Mouse (Mus musculus) cerebellum, postnatal 25 days (tissue): ENCODE results near the gene Ergic1.

Experiments
- DNase-seq, 2 experiments: peaks; one replicate each; pipeline ENCODE4 v3.0.0; 2021; ENCODE audit warnings: mixed read lengths in 2 of 2

The Ergic1 gene

DNA sequence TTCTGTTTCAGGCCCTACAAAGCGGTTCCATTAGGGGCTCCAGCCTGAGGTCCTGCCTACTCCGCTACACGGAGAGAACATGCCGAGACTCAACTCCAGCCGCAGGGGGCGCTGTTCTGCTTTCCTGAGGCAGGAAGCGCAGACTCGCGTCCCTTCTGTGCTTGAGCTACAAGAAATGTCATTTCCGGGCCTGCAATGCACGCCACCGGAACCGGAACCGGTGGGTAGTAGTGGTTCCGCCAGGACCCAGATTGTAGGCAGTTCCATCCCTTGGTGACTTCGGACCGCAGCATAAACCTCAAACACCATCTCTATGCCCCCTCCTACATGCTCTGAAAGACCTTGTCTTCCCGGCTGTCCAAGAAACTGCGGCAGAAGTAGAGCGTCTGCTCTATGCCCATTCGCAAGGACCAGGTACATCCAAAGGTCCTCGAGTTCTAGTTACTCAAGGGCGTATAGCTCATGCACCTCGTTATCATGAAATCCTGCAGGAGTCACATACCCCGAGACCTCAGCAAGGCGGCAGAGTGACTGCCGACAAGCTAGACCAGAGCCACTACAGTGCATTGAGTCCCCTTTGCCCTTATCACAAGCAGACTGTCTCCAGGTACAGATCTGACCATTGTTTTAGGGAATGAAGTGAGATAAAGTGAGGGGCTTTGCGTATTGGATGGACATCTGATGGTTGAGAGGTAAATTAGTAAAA is 101.8 kb downstream of the Ergic1 start, which contains the start of gene Atp6v0e:
Atp6v0e (plus strand) TSS at position 254 of the 706 bp plus-strand sequence.
- peak; percentile 97 to 99 for DNase-seq

DNA sequence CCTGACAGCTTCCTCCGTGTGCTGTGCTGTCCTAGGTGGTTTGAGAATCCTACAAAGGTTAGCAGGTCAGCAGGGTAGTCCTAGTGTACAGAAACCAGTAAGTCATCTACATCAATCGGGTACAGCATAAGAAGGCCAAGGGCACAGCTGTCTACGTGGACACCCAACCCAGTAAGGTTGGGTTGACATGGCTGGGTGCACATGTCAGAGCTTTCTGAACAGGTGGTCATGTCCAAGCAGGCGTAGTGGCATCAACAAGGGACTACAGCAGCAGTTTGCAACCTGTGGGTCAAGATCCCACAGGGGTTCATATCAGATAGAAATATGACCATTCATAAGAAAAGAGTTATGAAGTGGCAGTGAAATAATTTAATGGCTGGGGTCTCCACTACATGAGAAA is 104.3 kb downstream of the Ergic1 start:
- no peak for DNase-seq

DNA sequence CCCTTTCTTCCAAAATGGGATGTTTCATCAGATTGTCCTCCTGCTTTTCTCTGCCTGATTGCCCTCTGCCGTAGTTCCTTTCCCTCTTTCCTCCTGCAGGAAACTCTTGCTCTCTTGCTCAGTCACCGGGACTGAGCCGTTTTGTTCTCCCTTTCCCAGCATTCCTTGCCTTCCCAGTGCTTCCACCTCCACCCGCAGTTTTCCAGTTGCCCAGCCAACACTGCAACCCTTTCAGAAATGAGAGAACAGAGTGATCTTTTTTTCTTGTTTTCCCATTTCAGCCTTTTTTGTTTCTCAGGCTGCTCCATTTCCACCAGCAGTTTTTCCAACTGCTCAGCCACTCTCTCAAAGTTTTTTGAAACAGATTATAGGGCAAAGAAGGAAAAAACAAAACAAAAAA is 110.0 kb downstream of the Ergic1 start:
- no peak for DNase-seq

DNA sequence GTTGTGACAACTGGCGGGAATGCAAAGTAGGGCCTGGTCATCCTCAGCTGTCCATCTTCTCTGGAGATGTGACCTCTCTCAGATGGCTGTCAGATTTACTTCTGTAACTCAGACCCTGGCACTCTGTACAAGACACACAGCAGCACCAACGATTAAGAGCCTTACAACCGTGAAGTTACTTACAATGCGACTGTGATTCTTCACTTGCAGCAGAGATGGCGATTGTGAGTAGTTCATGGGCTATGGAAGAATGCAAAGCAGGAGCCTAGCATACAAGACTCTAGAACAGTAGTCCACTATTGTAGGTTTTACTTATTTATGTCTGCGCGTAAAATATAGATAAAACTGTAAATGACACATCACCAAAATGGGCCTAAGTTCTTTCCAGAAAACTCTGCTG is 114.6 kb downstream of the Ergic1 start:
- no peak for DNase-seq

DNA sequence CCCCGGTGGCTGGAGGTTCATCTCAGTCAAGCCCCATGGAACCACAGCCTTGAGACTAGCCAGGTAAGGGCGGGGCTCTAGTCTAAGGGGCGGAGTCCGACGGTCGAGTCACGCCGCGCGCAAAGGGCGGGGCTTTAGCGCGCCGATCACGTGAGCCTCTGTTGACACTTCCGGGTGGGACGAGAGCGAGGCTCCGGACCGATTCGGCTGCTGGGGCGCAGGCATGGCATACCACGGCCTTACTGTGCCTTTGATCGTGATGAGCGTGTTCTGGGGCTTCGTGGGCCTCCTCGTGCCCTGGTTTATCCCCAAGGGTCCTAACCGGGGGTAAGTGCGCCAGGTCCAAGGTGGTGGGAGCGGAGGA is 114.9 kb downstream of the Ergic1 start:
- DNase-seq, result peak; percentile 93 to 97

DNA sequence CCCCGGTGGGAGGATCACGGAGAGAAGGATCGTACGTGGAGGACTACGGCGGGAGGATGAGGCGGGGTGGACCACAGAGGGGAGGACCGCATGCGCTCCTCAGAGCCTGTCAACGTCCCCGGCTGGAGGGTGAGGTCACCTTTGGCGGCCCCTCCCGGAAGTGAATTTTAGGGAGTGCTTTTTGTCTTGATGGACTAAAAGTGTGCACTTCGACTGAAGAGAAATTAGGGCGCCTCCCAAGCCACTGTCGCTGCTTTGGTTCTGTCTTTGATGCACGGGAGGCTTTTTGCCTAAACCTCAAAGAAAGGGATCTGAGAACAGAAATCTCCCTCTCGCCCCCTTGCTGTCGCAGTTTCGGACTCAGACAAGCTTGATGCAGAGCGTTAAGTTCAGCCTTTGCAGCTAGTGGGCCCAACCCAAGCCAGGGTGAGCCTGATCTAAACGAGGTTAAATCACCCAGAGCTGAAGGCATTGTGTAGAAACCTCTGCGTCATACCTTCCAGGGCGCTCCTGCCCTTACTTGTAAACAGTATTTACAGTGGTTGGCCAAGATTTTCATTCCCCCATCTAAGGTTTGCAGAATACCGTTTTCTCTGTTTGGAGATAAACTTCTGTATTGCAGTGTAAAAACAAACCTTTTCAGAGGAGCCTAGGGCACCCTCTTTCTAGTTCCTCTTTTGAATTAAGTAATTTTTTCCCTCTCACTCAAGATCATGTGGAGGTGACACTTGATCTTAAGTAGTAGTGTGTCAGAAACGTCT is 115.5 kb downstream of the Ergic1 start:
- peak in 1 of 2 experiments; percentile 84 for DNase-seq

DNA sequence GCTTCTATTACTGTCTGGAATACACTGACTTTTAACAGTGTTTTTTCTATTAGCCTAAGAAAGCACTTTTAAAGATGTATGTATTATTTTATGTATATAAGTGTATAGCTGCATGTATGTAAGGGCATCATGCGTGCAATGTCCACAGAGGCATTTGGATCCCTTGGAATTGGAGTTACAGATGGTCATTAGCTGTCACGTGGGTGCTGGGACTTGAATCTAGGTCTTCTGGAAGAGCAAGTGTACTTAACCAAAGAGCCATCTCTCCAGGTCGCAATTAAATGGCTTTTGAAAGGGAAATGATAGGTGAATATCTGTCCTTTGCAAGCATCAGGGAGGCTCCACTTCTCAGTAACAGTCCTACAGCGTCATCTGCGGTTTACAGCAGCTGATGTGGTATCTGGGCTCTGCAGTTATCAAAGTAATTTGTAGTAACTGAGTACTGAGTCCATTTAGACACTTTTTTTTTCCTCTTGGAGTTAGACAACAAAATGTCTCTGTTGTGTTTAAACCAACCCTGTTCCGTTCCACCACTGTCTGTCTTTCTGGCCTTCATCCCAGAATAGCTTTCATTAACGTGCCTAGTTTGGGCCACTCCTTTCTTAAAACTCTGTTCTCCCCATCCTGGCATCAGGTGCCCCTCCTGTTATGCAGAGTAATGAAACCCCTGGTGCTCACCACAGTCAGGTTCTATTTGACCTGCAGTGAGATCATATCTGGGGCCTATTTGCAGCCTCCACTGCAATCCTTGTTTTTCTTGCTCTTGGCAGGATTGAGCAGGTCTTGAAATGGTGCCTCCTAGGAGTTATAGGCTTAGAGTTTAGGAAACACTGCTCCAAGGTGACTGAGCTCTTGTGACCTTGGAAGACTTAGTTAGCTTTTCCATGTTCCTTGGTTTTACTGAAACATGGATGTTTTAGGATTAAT is 116.7 kb downstream of the Ergic1 start:
- DNase-seq, result peak in 1 of 2 experiments; percentile 53

DNA sequence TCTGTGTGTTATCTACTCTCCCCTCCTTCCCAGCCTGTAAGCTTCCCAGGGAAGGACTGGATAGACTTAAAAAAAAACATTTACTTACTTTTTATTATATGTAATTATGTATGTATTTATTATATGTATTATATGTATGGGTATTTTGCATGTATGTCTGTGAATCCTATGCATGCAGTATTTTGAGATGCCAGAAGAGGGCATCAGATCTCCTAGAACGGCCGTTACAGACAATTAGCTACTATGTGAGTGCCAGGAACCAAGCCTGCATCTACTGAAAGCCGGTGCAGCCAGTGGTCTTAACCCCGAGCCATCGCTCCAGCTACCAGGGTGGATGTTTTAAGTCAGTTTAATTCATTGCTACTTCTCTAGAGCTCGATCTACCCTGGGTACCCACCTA is 120.0 kb downstream of the Ergic1 start:
- DNase-seq, result no peak

DNA sequence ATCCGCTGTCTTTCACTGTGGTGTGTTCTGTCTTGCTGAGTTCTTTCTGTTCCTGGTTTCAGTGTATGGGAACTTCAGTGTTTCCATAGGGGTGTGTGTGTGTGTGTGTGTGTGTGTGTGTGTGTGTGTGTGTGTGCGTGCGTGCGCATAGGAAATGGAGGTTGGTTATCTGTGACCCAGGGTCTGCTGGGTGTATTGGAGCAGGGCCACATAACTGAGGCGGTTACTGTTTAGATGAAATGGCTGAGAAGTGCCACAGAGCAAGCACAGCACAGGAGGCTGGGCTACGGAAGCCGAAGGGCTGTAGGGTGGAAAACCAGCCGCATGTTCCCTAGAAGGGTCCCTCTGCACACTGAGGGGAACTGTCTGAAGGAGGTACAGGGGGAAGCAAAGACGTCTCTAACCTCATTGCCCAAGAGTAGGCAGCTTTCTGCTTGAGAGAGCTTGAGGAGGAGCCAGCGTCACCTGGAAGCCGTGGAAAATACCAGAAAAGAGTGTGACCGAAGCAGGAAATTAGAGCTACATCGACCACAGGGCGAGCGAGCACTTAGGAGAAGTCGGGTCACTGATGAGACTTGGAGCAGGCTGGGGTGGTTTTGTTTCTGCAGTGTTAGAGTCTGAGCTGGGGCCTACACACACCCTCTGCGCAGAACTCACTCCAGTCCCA is 125.2 kb downstream of the Ergic1 start:
- DNase-seq, result no peak

DNA sequence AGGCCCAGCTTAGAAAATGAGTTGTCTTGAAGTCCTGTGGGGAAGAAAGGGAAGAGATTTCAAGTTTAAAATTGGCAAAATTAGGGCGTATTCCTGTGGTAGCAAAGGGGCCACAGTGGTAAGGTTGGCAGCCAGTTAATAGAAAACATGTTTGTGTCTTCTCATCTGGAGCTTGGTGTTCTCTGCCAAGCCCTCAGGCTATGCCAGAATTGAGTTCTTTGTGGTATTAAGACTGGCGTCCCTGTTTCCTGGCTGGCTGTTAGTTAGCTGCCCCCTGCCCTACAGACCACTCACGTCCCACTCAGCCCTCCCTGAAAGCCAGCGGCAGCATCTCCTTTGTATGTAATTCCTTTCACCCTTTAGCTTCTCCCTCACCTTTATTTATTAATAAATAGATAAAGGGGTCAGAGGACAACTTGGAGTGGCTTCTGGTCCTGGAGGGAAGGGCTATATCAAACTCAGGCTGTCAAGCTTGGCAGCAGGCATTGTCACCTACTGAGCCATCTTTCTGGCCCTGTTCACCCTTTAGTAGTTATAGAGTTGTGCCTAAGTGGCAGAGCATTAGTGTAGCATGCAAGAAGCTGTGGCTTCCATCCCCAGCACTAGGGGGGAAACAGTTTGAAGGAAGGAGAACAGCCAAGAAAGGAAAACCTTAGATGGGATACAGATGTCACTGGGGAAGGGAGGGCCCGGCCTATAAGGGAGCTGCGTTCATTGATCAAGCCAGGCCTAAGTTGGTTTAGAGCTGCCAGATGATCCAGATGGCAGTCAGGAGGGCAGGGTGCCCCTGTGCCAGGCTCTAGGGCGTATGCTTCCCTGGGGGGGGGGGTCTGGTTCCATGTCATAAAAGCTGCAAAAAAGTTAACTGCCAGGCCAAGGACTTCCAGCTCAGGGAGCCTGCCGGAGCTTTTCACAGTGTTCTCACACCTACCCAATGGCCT is 127.8 kb downstream of the Ergic1 start:
- DNase-seq, result no peak

DNA sequence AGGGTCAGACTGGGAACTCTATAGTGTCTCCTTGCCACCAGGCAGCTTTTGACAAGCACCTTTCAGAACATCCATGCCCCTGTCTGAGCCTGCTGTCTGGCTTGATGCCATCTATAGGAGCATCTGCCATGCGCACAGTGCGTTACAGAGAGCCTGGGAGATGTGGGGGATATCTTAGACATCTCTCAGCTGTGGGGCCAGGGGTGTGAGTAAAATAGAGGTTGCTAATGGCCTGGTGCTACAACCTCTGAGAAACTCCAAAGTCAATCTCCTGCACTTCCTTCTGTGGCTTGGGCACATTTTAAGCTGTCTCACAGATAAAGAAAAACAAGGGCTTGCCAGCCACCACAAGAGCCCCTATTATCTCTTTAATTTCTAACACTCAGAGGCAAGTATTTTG is 128.5 kb downstream of the Ergic1 start:
- no peak for DNase-seq

DNA sequence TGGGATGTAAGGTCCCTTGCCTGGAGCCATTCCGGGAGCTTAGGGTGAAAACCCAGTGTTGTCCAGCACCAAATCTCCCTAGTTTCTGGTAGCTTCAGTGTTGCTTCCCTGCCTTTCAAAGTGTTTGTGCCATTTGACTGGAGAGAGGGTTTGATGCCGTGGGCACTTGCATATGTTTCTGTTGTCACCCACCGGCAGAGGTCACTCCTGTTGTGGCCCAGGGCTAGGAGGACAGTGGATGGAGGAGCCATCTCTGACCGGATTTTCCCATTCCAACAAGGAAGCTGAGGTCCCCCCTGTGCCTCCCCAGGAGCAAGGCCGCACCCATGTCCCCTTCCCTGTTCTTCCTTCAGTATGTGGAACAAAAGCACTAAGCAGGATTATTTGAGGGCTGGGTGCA is 128.9 kb downstream of the Ergic1 start:
- DNase-seq, result peak in 1 of 2 experiments; percentile 61

DNA sequence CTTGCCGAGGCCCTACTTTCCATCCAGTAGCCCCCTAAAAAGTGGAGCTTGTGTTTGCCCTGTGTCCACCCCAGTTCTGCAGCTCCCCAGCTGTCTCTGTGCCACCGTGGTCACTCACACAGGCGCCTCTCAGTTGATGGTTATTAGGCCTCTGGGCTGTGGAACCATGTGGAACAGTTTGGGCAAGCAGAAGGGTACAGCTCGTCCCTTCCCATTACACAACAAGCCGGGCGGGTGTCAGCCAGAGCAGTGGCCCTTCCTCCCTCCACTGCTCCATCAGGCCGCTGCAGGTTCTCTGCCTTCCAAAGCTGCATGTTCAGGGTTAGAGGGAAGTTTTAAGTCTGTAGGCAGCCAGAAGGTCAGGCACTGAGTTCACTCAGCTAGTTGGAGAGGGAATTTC is 129.8 kb downstream of the Ergic1 start:
- peak in 1 of 2 experiments; percentile 41 for DNase-seq

DNA sequence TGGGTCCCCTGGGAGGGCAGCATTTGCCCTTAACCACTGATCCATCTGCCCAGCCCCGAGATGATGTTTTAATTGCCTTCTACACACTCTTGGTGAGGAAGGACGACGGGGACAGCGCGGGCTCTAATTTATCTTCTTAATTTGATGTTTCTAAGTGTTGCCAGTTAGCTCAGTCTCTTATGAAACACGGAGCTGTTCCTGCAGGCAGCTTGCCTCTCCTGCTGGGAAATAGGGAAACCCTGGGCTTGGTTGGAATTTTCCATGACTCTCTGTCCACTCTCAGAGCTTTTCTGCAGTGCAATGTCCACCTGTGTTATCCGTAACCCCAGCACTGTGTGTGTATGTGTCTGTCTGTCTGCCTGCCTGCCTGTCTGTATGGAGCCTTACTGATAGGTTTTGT is 132.1 kb downstream of the Ergic1 start:
- DNase-seq, result peak; percentile 66 to 74

DNA sequence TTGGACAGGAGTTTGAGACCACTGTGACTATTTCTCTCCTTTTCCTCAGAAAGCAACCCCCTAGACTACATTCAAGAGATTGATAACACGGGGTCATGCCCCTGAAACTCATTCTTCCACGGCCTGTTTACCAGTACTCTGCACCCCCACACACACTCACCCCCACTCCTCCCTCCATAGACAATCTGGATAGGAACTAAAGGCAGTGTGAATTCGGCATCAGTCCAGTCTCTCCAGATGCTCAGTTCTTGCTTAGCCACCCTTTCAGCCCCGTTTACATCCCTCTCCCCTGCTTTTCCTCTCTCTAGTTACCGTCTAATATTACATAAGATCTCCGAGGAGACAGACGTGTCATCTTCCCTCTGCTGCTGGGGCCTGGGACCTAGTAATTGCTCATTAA is 132.9 kb downstream of the Ergic1 start:
- DNase-seq, result no peak

DNA sequence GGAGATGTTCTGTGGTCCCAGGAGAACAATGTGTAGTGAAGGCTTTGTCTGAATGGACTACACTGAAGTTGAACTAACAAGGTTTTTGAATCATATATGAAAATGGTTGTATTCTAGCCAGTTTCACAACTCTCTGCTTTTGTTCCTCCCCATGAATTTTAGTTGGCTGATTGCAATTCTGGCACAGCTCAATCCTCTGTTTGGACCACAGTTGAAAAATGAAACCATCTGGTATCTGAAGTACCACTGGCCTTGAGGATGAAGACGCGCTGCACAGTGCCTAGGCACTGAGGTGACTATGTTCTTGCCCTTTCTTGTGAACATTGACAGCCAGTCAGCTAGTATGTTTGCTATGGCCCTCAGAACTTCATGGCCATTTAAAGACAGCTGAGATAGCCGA is 133.9 kb downstream of the Ergic1 start:
- DNase-seq, result no peak

DNA sequence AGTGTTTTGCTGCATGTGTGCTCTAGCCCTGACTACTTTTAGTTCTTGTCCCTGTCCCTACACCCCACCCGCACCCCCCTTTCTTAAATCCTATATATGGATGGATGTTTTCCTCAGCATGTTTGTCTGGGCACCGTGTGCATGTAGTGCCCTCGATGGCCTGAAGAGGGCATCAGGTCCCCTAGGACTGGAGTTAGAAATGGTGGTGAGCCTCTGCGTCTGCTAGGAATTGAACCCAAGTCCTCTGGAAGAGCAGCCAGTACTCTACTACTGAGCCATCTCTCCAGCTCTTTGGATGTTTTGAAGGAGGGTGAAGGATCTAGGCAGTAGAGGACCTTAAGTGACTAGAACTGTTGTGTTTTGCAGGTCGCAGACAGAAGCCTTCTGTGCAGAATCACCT is 137.6 kb downstream of the Ergic1 start:
- no peak for DNase-seq

DNA sequence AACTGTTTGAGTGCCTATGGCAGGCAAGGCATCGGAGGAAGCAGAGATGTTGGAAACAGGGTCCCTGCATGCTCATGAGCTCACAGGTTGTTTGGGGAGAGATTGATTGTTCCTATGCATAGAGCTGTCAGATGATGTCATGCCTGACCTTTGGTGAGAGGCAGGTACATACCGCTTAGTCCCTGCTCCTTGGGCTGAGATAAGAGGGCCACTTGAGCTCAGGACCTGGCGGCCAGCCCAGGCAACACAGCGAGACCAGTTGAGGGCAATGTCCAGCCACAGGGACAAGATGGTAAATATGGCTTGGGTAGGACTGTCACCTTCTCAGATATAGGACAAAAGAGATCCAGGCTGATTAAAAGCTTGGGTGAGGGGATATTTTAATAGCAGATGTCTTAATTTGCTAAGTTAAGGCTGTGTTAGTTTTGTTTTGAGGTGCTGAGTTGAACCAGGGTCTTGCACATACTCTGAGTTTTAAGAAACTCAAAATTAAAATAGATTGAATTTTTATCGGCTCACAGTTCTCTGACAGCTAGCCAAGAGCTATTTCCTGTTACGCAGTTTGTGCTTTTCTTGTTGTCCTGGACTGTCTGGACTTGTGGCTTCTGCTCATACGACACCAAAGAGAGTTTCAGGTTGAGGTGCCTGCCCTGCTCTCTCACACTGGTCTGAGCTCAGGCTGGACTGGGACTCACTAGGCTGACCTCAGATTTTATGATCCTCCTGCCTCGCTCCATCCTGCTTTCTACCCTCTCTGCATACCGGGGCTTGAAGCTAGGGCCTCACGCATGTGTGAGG is 138.7 kb downstream of the Ergic1 start:
- DNase-seq, result peak; percentile 68 to 78

DNA sequence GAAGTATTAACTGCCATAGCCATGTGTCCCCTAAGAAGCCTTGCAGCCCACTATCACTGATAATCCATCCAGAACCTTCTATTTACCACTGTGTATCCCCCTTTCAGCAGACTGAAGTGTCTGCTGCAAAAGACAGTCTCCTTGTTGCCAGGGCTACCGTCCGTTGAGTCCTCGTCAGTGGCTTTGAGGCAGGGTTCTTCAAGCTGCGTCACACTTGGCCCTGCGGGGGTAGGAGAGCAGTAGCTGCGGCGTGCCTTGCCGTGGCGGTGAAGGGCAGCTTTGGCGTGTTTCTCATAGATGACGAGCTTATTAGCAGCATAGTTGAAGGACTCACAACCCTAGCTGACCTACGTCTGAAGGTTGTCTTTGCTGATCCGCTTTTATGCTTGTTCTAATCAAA is 140.3 kb downstream of the Ergic1 start:
- DNase-seq, result no peak

DNA sequence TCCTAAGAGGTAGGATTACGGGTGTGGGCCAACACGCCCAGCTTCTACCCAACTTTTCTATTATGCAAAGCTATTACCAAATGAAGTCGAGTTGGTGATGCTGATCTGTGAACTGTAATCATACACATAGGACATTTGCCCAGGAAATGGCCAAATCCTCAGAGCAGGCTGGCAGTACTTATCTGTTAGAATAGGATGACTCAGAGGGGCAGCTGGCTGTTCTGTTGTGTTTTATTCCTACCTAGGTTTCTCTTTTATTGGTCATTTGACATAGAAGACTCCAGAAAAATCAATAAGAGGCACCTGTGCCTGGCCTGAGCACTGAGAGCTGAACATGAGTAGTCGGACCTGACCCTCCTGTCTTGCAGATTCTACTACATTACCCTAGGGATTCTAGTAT is 141.3 kb downstream of the Ergic1 start:
- DNase-seq, result no peak

DNA sequence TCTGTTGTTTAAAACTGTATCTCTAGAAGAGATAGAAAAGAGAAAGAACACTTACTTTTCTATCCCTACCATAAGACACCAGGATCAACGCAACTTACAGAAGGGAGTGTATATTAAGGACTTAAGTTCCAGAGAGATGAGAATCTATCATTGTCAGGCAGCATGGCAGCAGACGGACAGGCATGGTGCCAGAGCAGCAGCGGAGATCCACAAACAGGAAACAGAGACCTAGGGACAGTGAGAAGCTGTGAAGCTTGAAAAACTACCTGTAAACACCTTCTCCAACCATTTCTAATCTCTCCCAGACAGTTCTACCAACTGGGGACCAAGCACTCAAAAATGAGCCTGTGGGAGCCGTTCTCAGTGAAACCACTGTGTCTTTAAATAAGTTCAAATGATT is 142.4 kb downstream of the Ergic1 start:
- peak; percentile 65 to 82 for DNase-seq
